Mouse (Mus musculus) liver, embryonic 13.5 days (tissue): Measurements from ENCODE around the gene Olfr1509. TPM values are rescaled to one million over a fixed set of nuclear protein-coding genes. Genes with fewer than 3 reads are reported as not detected.
"Not testable (repeated sequence)": the region's sequence is repeated elsewhere in the genome, so short reads cannot be mapped to it uniquely, and the experiment has no call there.

Experiments used
- ATAC-seq: fragments of 200-750 bp; cut with Nextera tagmentation; 2 replicates; pipeline ENCODE4 v1.8.0; 2017; ENCODE audit warnings: low read depth, mild to moderate bottlenecking, moderate number of reproducible peaks, moderate library complexity
- DNase-seq: peaks from one replicate; pipeline ENCODE4 v3.0.0; 2022
- H3K27ac ChIP-seq: fragments of 300-500 bp; sonication (generic); 2 replicates; pipeline ENCODE4 v1.5.1; 2015; ENCODE audit warnings: moderate library complexity, mild to moderate bottlenecking, inconsistent platforms
- H3K27me3 ChIP-seq: fragments of 300-500 bp; sonication (generic); 2 replicates; pipeline ENCODE4 v1.6.1; 2015; ENCODE audit warnings: mild to moderate bottlenecking, inconsistent platforms
- H3K36me3 ChIP-seq: fragments of 300-500 bp; sonication (generic); 2 replicates; pipeline ENCODE4 v1.6.1; 2015; ENCODE audit warnings: mild to moderate bottlenecking, inconsistent platforms
- H3K4me1 ChIP-seq: fragments of 300-500 bp; sonication (generic); replicated peaks from 2 replicates; pipeline ENCODE4 v1.6.1; 2015; ENCODE audit warnings: inconsistent platforms
- H3K4me2 ChIP-seq: fragments of 300-500 bp; sonication (generic); 2 replicates; pipeline ENCODE4 v1.6.1; 2015; ENCODE audit warnings: inconsistent platforms, mild to moderate bottlenecking, moderate library complexity
- H3K4me3 ChIP-seq: fragments of 300-500 bp; sonication (generic); replicated peaks from 2 replicates; pipeline ENCODE4 v1.5.1; 2015; ENCODE audit warnings: mild to moderate bottlenecking, inconsistent platforms
- H3K9ac ChIP-seq: fragments of 300-500 bp; sonication (generic); 2 replicates; pipeline ENCODE4 v1.6.1; 2015; ENCODE audit warnings: mild to moderate bottlenecking, inconsistent platforms
- H3K9me3 ChIP-seq: fragments of 300-500 bp; sonication (generic); replicated peaks from 2 replicates; pipeline ENCODE4 v1.6.1; 2016; ENCODE audit warnings: inconsistent platforms
- WGBS: fragments of 180-500 bp; shearing (Covaris S2); methylation state at CpG from one replicate; pipeline ENCODE4 v1.1.7; 2015; ENCODE audit not compliant: insufficient replicate concordance; 5-methylcytosine and 5-hydroxymethylcytosine counted together
- polyA plus RNA-seq: library from polyadenylated mRNA; unstranded; fragments of >200 nt; fragmentation: Nextera tagmentation; extraction: Ambion mirVana; gene quantifications from 2 replicates; pipeline ENCODE4 v1.2.1, GENCODE M21; 2015

The Olfr1509 gene
- not detected in 2 replicates for polyA plus RNA-seq

DNA sequence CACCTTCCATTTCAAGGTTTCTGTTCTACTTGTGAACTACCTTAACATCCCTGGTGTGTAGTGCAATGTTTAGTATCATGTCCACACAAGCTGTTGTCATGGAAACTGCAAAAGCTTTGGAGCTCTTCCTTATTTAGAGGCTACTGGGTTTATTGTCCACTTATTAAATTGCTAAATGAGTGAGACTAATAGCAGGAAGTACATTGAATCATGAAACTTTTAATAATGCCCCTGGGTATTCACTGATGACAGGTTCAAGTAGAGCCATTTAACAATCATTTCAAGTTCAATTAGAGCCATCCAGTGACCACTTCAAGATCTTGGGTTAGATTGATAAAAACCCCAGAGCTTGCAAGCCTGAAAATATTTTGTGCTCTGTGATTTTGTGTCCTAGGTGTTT, at the start of gene Olfr1509:
Gene Olfr1509 (plus strand): TSS at position 301 of the 400 bp plus-strand sequence.
- ATAC-seq = no peak
- Histone ChIP-seq H3K27ac (no peak within 1 kb of the TSS), H3K4me2 (no peak within 1 kb of the TSS), H3K36me3 (no peaks in the 10 kb centered on the region), H3K4me1 (no peaks in the 10 kb centered on the region), H3K4me3 (no peak within 1 kb of the TSS), H3K9ac (no peak within 1 kb of the TSS), H3K27me3 (no peaks in the 10 kb centered on the region), H3K9me3 (no peaks in the 10 kb centered on the region)
- DNase-seq = no peak

- WGBS = 67% methylated on average over 4 of the region's 4 CpGs
- H3K4me1 ChIP-seq = no peaks in the 10 kb centered on the region
- no peak within 1 kb of the TSS for H3K4me3 ChIP-seq
- H3K9ac ChIP-seq = no peak within 1 kb of the TSS
- ATAC-seq (no peak), DNase-seq (no peak)
- no peaks in the 10 kb centered on the region for H3K9me3 ChIP-seq
- no peaks in the 10 kb centered on the region for H3K27me3 ChIP-seq
- no peak within 1 kb of the TSS for H3K27ac ChIP-seq
- no peaks in the 10 kb centered on the region for H3K36me3 ChIP-seq
- H3K4me2 ChIP-seq = no peak within 1 kb of the TSS
Observed at GRCm38 (mm10) chr14:52397279-52397678, 45.5 kb upstream of the Olfr1509 start, which contains the start of gene Olfr1511. Gene Olfr1511, minus strand, starts transcription at chr14:52397379.

DNA sequence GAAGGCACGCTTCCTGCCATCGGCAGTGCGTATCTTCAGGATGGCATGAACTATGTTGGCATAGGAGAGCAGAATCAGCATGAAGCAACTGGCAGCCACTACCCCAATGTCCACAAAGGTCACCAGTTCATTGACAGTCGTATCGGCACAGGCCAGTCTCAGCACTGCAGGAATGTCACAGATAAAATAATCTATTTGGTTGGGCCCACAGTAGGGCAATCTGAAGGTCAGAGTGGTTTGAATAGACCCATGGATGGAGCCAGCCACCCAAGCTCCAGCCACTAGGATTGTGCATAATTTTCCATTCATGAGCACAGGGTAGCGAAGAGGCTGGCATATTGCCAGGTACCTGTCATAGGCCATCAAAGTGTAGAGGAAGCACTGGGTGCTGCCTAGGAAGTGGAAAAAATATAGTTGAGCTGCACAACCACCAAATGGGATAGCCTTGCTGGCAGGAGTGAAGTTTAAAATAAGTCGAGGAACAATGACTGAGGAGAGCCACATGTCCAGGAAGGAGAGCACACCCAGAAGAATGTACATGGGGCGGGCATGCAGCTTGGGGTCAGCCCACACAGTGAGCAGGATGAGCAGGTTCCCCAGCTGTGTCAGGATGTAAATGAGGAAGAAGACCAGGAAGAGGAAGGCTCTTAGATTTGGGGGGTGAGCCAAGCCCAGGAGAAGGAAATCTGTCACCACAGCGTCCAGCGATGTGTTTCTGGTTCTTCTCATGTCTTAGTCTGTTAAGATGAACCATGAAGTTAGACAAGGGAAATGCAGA, 32.5 kb upstream of the Olfr1509 start:
- not testable (repeated sequence) for ATAC-seq
- 50% methylated on average over 7 of the region's 10 CpGs for WGBS

DNA sequence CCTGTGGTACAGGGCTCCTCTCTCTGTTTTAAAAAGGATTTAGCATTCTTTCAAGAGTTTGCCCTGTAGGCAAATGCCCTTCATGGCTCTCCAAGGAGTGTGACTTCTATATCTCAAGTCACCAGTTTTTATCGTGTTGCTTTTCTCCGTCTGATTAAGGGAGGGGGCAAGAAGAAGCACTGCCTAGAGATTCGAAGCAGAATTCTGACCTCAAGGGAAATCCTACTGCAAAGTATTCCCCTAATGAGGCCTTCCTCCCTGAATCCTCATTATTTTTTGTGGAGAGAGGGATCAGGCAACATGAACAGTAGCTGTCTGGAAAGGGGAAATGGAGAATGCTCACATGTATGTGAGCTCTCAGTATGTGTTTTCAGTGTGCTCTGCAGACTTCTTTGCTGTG, 28.5 kb upstream of the Olfr1509 start, which contains the start of gene Olfr1510:
Gene Olfr1510 (minus strand): TSS at position 101 of the 400 bp plus-strand sequence.
- Histone ChIP-seq H3K9me3 (no peaks in the 10 kb centered on the region), H3K27me3 (no peaks in the 10 kb centered on the region), H3K4me3 (no peak within 1 kb of the TSS), H3K4me2 (no peak within 1 kb of the TSS), H3K27ac (no peak within 1 kb of the TSS), H3K36me3 (no peaks in the 10 kb centered on the region), H3K4me1 (no peaks in the 10 kb centered on the region), H3K9ac (no peak within 1 kb of the TSS)
- ATAC-seq = no peak
- no peak for DNase-seq
- 64% methylated on average over 3 of the region's 3 CpGs for WGBS

More for the DNA sequence above, 32.5 kb upstream of the Olfr1509 start:
- not testable (repeated sequence) for H3K4me2 ChIP-seq, H3K36me3 ChIP-seq, H3K4me3 ChIP-seq, H3K27me3 ChIP-seq, H3K27ac ChIP-seq, H3K4me1 ChIP-seq, H3K9me3 ChIP-seq, DNase-seq, H3K9ac ChIP-seq

DNA sequence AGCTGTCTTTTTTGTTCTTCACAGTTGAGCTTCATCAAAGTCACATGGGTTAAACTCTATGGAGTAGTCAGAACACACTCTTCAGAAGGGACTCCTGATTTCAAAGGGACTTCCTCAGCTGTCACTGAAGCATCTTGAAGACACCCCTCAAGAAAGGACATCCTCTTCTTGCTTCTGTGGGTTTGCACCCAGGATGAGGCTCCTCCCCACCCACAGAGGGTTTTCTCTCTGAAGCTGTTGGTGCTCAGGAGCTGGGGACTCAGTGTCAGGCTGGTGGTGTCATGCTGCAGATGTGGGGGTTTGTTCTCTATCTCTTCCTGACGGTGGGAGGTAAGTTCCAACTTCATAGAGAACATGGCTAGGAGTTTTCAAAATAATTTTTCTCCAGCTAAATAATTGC, 15.1 kb upstream of the Olfr1509 start:
- H3K9ac ChIP-seq = no peak overlapping the region
- no peak overlapping the region for H3K27ac ChIP-seq
- no peaks in the 10 kb centered on the region for H3K4me1 ChIP-seq
- H3K4me3 ChIP-seq = no peak overlapping the region
- DNase-seq (no peak), ATAC-seq (no peak)
- no peaks in the 10 kb centered on the region for H3K27me3 ChIP-seq
- H3K36me3 ChIP-seq = no peaks in the 10 kb centered on the region
- WGBS = 62% methylated on average over 1 of the region's 1 CpGs
- no peak overlapping the region for H3K4me2 ChIP-seq
- no peaks in the 10 kb centered on the region for H3K9me3 ChIP-seq

DNA sequence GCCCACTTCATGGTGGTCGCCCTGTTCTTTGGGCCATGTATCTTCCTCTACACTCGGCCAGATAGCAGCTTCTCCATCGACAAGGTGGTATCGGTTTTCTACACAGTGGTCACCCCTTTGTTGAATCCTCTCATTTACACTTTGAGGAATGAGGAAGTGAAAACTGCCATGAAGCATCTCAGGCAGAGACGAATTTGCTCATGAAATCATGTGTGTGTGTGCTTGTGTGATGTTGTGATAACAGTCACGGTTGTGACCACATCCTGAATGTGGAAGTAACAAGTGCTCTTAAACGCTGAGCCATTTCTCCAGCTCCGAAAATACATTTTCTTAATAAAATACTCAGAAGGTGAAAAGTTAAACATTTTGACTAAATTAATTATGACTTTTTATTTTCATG, 8.3 kb downstream of the Olfr1509 start:
- H3K36me3 ChIP-seq = no peaks in the 10 kb centered on the region
- no peak for DNase-seq

GRCm38 (mm10) chr14:52461928-52462327, 19.1 kb downstream of the Olfr1509 start:
- Histone ChIP-seq H3K9me3 (no peaks in the 10 kb centered on the region), H3K4me3 (no peak overlapping the region), H3K4me2 (no peak overlapping the region), H3K9ac (no peak overlapping the region), H3K27ac (no peak overlapping the region), H3K27me3 (no peaks in the 10 kb centered on the region), H3K4me1 (no peaks in the 10 kb centered on the region), H3K36me3 (no peaks in the 10 kb centered on the region)
- no peak for ATAC-seq
- no peak for DNase-seq

More for the DNA sequence above, 8.3 kb downstream of the Olfr1509 start:
- ATAC-seq = no peak
- Histone ChIP-seq H3K4me3 (no peak overlapping the region), H3K27me3 (no peaks in the 10 kb centered on the region), H3K4me1 (no peaks in the 10 kb centered on the region), H3K4me2 (no peak overlapping the region), H3K9me3 (no peaks in the 10 kb centered on the region), H3K9ac (no peak overlapping the region), H3K27ac (no peak overlapping the region)
- 24% methylated on average over 8 of the region's 8 CpGs for WGBS

GRCm38 (mm10) chr14:52465738-52466137, 22.9 kb downstream of the Olfr1509 start:
- Histone ChIP-seq H3K27ac (no peak overlapping the region), H3K9ac (no peak overlapping the region), H3K27me3 (no peaks in the 10 kb centered on the region), H3K4me1 (no peaks in the 10 kb centered on the region), H3K4me2 (no peak overlapping the region), H3K9me3 (no peaks in the 10 kb centered on the region), H3K36me3 (no peaks in the 10 kb centered on the region), H3K4me3 (no peak overlapping the region)
- DNase-seq (no peak), ATAC-seq (no peak)
- WGBS = 68% methylated on average over 1 of the region's 1 CpGs

DNA sequence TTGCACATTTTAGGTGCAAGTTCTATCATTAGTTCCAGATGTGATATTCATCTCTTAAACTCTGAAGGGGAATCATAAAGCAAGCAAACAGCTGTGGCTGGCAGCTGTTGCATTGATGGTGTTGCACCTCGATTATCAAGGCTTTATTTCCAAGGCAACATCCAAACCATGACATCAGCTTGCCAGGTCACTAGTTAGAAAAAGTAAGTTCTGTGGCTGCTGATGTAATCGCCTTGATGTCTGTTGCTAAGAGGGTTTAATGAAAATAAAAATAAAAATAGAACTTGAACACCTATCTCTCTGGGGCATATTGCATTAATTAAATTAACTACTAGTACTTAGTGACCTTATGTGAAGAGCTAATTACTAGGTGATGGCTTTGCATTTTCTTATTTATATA, 24.6 kb downstream of the Olfr1509 start, which contains the start of gene Olfr1508:
Gene Olfr1508 (minus strand): TSS at position 101 of the 400 bp plus-strand sequence.
- ATAC-seq = no peak
- DNase-seq = no peak
- Histone ChIP-seq H3K4me1 (no peaks in the 10 kb centered on the region), H3K36me3 (no peaks in the 10 kb centered on the region), H3K4me2 (no peak within 1 kb of the TSS), H3K4me3 (no peak within 1 kb of the TSS), H3K27me3 (no peaks in the 10 kb centered on the region), H3K9ac (no peak within 1 kb of the TSS), H3K27ac (no peak within 1 kb of the TSS), H3K9me3 (no peaks in the 10 kb centered on the region)
- WGBS = 43% methylated on average over 2 of the region's 2 CpGs

DNA sequence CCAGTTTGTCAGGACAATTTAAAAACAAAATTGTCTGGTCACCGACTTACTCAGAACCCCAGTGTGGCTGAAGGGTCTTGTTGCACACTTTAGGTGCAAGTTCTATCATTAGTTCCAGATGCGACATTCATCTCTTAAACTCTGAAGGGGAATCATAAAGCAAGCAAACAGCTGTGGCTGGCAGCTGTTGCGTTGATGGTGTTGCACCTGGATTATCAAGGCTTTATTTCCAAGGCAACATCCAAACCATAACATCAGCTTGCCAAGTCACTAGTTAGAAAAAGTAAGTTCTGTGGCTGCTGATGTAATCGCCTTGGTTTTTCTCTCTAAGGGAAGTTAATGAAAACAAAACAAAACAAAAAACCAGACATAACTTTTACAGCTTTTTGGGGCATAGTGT, 52.7 kb downstream of the Olfr1509 start, which contains the start of gene Olfr1507:
Gene Olfr1507 (minus strand): TSS at position 234 of the 400 bp plus-strand sequence.
- Histone ChIP-seq H3K4me2 (no peak within 1 kb of the TSS), H3K4me3 (no peak within 1 kb of the TSS), H3K27ac (no peak within 1 kb of the TSS), H3K36me3 (no peaks in the 10 kb centered on the region), H3K4me1 (no peaks in the 10 kb centered on the region), H3K27me3 (no peaks in the 10 kb centered on the region), H3K9me3 (0 out of 2 replicates have a peak, but pooled peaks cover 5% of the 10 kb centered on the region), H3K9ac (no peak within 1 kb of the TSS)
- DNase-seq (no peak), ATAC-seq (no peak)
- WGBS = 61% methylated on average over 4 of the region's 4 CpGs
